Mouse (Mus musculus): Measurements from ENCODE around the gene Spats2. TPM values are rescaled to one million over a fixed set of nuclear protein-coding genes. Genes with fewer than 3 reads are reported as not detected.

Spats2 gene
- polyA plus RNA-seq, 1 experiment from 2014 or later = 35.4 TPM

- Histone ChIP-seq H3K4me3 (peak overlapping the region; percentile 20), H3K4me1 (peaks cover 10% of the 10 kb centered on the region), H3K27ac (0 out of 2 replicates have a peak overlapping the region, but pooled peaks have one; percentile 29), H3K36me3 (replicated peaks) (no peaks in the 10 kb centered on the region), H3K9me3 (no peaks in the 10 kb centered on the region), H3K9ac (no peak overlapping the region), H3K4me2 (peak overlapping the region; percentile 46), H3K27me3 (replicated peaks) (0 out of 2 replicates have a peak, but pooled peaks cover 2% of the 10 kb centered on the region)
- WGBS = 64% methylated on average over 8 of the region's 8 CpGs
- ATAC-seq (replicated peaks) = 0 out of 2 replicates have a peak, but pooled peaks have one; percentile 20
Observed at GRCm38 (mm10) chr15:99259167-99259729, 133.5 kb downstream of the Spats2 start.

GRCm38 (mm10) chr15:99259730-99260252 is 134.1 kb downstream of the Spats2 start:
- Histone ChIP-seq H3K9ac (no peak overlapping the region), H3K36me3 (replicated peaks) (no peaks in the 10 kb centered on the region), H3K4me2 (peak overlapping the region; percentile 46), H3K27me3 (replicated peaks) (0 out of 2 replicates have a peak, but pooled peaks cover 2% of the 10 kb centered on the region), H3K27ac (peak overlapping the region; percentile 56; the same call in 1 of the 2 replicates), H3K9me3 (no peaks in the 10 kb centered on the region), H3K4me3 (peak overlapping the region; percentile 20), H3K4me1 (peaks cover 10% of the 10 kb centered on the region)
- 0 out of 2 replicates have a peak, but pooled peaks have one; percentile 37 for ATAC-seq (replicated peaks)
- WGBS = under 1% methylated on average over 8 of the region's 10 CpGs

GRCm38 (mm10) chr15:99262702-99263101 is 137.0 kb downstream of the Spats2 start:
- Histone ChIP-seq H3K9me3 (no peaks in the 10 kb centered on the region), H3K4me1 (peaks cover 10% of the 10 kb centered on the region), H3K36me3 (replicated peaks) (no peaks in the 10 kb centered on the region), H3K4me3 (no peak overlapping the region), H3K27me3 (replicated peaks) (0 out of 2 replicates have a peak, but pooled peaks cover under 1% of the 10 kb centered on the region), H3K9ac (no peak overlapping the region), H3K27ac (no peak overlapping the region), H3K4me2 (no peak overlapping the region)
- 52% methylated on average over 10 of the region's 10 CpGs for WGBS
- ATAC-seq (replicated peaks) = no peak

Small RNAs within 50 kb of the gene (microRNA-seq; reads per million reads assigned to microRNA genes)
- gene Mir6960 = 0.74 reads per million

Other genes with a start within 250 kb of the Spats2 start
- gene Rhebl1, start 231.4 kb upstream of the Spats2 start, polyA plus RNA-seq (2015; fragmentation: Nextera tagmentation; extraction: Ambion mirVana) = 35.5 and 35.9 TPM in 2 replicates
- gene Dhh, start 227.4 kb upstream of the Spats2 start, polyA plus RNA-seq (2015; fragmentation: Nextera tagmentation; extraction: Ambion mirVana) = 0.35 and 0.73 TPM in 2 replicates
- gene Lmbr1l, start 207.7 kb upstream of the Spats2 start, polyA plus RNA-seq (2015; fragmentation: Nextera tagmentation; extraction: Ambion mirVana) = 35.5 and 38.3 TPM in 2 replicates
- gene Tuba1b, start 191.4 kb upstream of the Spats2 start, polyA plus RNA-seq (2015; fragmentation: Nextera tagmentation; extraction: Ambion mirVana) = 1,136 and 1,188 TPM in 2 replicates
- gene Gm49450, start 172.4 kb upstream of the Spats2 start, polyA plus RNA-seq (2015; fragmentation: Nextera tagmentation; extraction: Ambion mirVana) = not detected in 2 replicates
- 17,671 and 17,732 TPM in 2 replicates for gene Tuba1a, start 172.2 kb upstream of the Spats2 start, polyA plus RNA-seq (2015; fragmentation: Nextera tagmentation; extraction: Ambion mirVana)
- 16.4 and 20.5 TPM in 2 replicates for gene Tuba1c, start 96.0 kb upstream of the Spats2 start, polyA plus RNA-seq (2015; fragmentation: Nextera tagmentation; extraction: Ambion mirVana)
- 5.7 and 10.3 TPM in 2 replicates for gene Prph, start 70.7 kb upstream of the Spats2 start, polyA plus RNA-seq (2015; fragmentation: Nextera tagmentation; extraction: Ambion mirVana)
- gene Troap, start 51.3 kb upstream of the Spats2 start, polyA plus RNA-seq (2015; fragmentation: Nextera tagmentation; extraction: Ambion mirVana) = 4.9 and 6.6 TPM in 2 replicates
- gene C1ql4, start 38.1 kb upstream of the Spats2 start, polyA plus RNA-seq (2015; fragmentation: Nextera tagmentation; extraction: Ambion mirVana) = 12.4 and 15.3 TPM in 2 replicates
- gene Dnajc22, start 32.7 kb upstream of the Spats2 start, polyA plus RNA-seq (2015; fragmentation: Nextera tagmentation; extraction: Ambion mirVana) = 2.0 and 2.1 TPM in 2 replicates
- gene Kcnh3, start 98.9 kb downstream of the Spats2 start, polyA plus RNA-seq (2015; fragmentation: Nextera tagmentation; extraction: Ambion mirVana) = 0.25 and 0.40 TPM in 2 replicates
- gene Mcrs1, start 126.0 kb downstream of the Spats2 start, polyA plus RNA-seq (2015; fragmentation: Nextera tagmentation; extraction: Ambion mirVana) = 213 and 225 TPM in 2 replicates
- 129 and 132 TPM in 2 replicates for gene Prpf40b, start 169.2 kb downstream of the Spats2 start, polyA plus RNA-seq (2015; fragmentation: Nextera tagmentation; extraction: Ambion mirVana)
- 0.62 and 0.75 TPM in 2 replicates for gene Fam186b, start 170.0 kb downstream of the Spats2 start, polyA plus RNA-seq (2015; fragmentation: Nextera tagmentation; extraction: Ambion mirVana)
- 9.1 and 10.0 TPM in 2 replicates for gene Fmnl3, start 244.6 kb downstream of the Spats2 start, polyA plus RNA-seq (2015; fragmentation: Nextera tagmentation; extraction: Ambion mirVana)

All from midbrain, embryonic 15.5 days (tissue).